Mouse (Mus musculus) forebrain, postnatal 0 days (tissue): Measurements from ENCODE around the gene Rgs16. TPM values are rescaled to one million over a fixed set of nuclear protein-coding genes. Genes with fewer than 3 reads are reported as not detected.
A peak's percentile ranks its signal among the peaks of the same experiment; 100 is the strongest.

Source experiments
- ATAC-seq: fragments of 200-750 bp; cut with Nextera tagmentation; 2 replicates; pipeline ENCODE4 v1.8.0; 2017; ENCODE audit warnings: mild to moderate bottlenecking, moderate library complexity
- DNase-seq: peaks from one replicate; pipeline ENCODE4 v3.0.0-alpha.2; 2015
- H3K27ac ChIP-seq: fragments of 300-500 bp; sonication (generic); 2 replicates; pipeline ENCODE4 v1.5.1; 2014; ENCODE audit warnings: low read depth, mild to moderate bottlenecking, antibody characterized with exemption, low read length, moderate library complexity, mixed read lengths
- H3K27me3 ChIP-seq: fragments of 300-500 bp; sonication (generic); 2 replicates; pipeline ENCODE4 v1.6.1; 2014; ENCODE audit warnings: mild to moderate bottlenecking, low read length, mixed read lengths; ENCODE audit not compliant: insufficient read depth
- H3K36me3 ChIP-seq: fragments of 300-500 bp; sonication (generic); 2 replicates; pipeline ENCODE4 v1.6.1; 2014; ENCODE audit warnings: mild to moderate bottlenecking, moderate library complexity; ENCODE audit not compliant: insufficient read depth
- H3K4me1 ChIP-seq: fragments of 300-500 bp; sonication (generic); 2 replicates; pipeline ENCODE4 v1.6.1; 2014; ENCODE audit warnings: antibody characterized with exemption; ENCODE audit not compliant: insufficient read depth
- H3K4me2 ChIP-seq: fragments of 300-500 bp; sonication (generic); 2 replicates; pipeline ENCODE4 v1.6.1; 2014; ENCODE audit warnings: low read depth, mild to moderate bottlenecking, moderate library complexity
- H3K4me3 ChIP-seq: fragments of 300-500 bp; sonication (generic); 2 replicates; pipeline ENCODE4 v1.5.1; 2014; ENCODE audit warnings: low read depth, low read length, mixed read lengths
- H3K9ac ChIP-seq: fragments of 300-500 bp; sonication (generic); 2 replicates; pipeline ENCODE4 v1.6.1; 2014; ENCODE audit warnings: mild to moderate bottlenecking
- H3K9me3 ChIP-seq: fragments of 300-500 bp; sonication (generic); 2 replicates; pipeline ENCODE4 v1.6.1; 2016; ENCODE audit warnings: low read length
- CTCF ChIP-seq: sonication (generic); IDR thresholded peaks from 2 replicates; pipeline ENCODE4 v1.5.1; 2016; ENCODE audit warnings: antibody characterized with exemption, control low read depth, low read depth
- WGBS: fragments of 180-500 bp; shearing (Covaris S2); extraction: QIAGEN DNeasy Blood & Tissue Kit; methylation state at CpG from one replicate; pipeline ENCODE4 v1.1.7; 2014; 5-methylcytosine and 5-hydroxymethylcytosine counted together
- polyA plus RNA-seq: library from polyadenylated mRNA; unstranded; fragments of >200 nt; fragmentation: Nextera tagmentation; extraction: Ambion mirVana; gene quantifications from 2 replicates; pipeline ENCODE4 v1.2.1, GENCODE M21; 2015
- total RNA-seq: library from RNA; depleted of rRNA; stranded (reverse); fragments of >200 nt; gene quantifications from 2 replicates; pipeline ENCODE4 v1.2.3, GENCODE M21; 2014

Rgs16 gene
- total and polyA plus RNA-seq, 2 experiments from 2014 or later, result 9.6 to 16.7 TPM

GRCm38 (mm10) chr1:153750054-153750453 is 9.9 kb downstream of the Rgs16 start:
- no peak for ATAC-seq

DNA sequence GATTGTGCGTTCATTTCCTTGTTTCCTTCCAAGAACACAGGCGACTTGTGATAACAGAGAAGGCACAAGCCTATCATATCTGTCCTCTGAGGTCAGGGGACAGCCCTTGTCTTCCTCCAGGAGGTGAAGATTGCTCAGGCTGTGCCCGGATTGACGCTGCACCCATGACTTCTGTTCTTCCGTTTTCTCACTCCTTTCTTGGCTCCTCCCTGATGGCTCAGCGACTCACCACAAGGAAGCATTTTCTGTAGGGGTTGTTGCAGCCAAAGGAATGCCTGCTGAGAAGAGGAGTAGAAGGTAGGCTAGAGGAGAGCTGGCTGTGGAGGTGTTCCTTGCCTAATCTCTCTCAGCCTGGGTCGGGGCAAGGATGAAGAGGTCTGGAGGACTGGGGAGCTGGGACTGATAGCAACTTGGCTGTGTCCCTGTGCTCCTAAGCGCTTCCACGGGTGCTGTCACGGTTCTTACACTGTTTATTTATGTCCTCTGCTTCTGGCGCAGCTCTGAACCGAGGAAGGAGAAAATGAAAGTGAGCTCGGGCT is 11.7 kb downstream of the Rgs16 start:
- TF ChIP-seq CTCF, result no peak
- peaks cover 15% of the 10 kb centered on the region for H3K4me1 ChIP-seq
- 0 out of 2 replicates have a peak overlapping the region, but pooled peaks have one; percentile 50 for H3K27ac ChIP-seq
- DNase-seq (no peak), ATAC-seq (no peak)
- peak overlapping the region; percentile 33 for H3K4me2 ChIP-seq
- WGBS, result 49% methylated on average over 13 of the region's 13 CpGs
- H3K4me3 ChIP-seq, result no peak overlapping the region
- H3K9me3 ChIP-seq, result no peaks in the 10 kb centered on the region
- peak overlapping the region; percentile 25; the same call in 1 of the 2 replicates for H3K9ac ChIP-seq
- H3K36me3 ChIP-seq, result no peaks in the 10 kb centered on the region
- H3K27me3 ChIP-seq, result no peaks in the 10 kb centered on the region

More at GRCm38 (mm10) chr1:153750054-153750453, 9.9 kb downstream of the Rgs16 start:
- peaks cover 15% of the 10 kb centered on the region for H3K4me1 ChIP-seq
- no peaks in the 10 kb centered on the region for H3K9me3 ChIP-seq
- TF ChIP-seq CTCF, result no peak
- peak overlapping the region; percentile 88 for H3K27ac ChIP-seq
- H3K4me2 ChIP-seq, result peak overlapping the region; percentile 65
- no peaks in the 10 kb centered on the region for H3K36me3 ChIP-seq
- peak overlapping the region; percentile 76 for H3K9ac ChIP-seq
- H3K4me3 ChIP-seq, result peak overlapping the region; percentile 46
- WGBS, result 27% methylated on average over 6 of the region's 6 CpGs
- DNase-seq, result peak; percentile 58
- no peaks in the 10 kb centered on the region for H3K27me3 ChIP-seq

DNA sequence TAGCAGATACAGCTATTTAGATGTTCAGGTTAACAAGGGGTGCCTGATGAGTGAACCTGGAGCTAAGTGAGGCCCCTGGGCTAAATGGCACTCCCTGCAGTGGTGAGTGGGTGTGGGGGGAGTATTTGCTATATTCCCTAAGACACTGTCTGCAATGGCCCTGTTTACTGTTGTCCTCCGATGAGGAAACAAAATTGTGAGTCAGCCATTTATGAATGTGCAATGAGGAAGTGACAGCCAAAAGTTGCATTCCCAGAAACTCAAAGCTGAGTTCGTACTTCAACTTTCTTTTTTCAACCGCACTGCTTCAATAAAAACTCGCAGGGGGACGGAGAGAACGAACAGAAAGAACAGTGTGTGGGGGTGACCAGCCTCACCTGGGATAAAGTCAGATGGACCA is 12.4 kb downstream of the Rgs16 start:
- WGBS, result 77% methylated on average over 6 of the region's 6 CpGs
- ATAC-seq (no peak), DNase-seq (no peak)
- no peak overlapping the region for H3K27ac ChIP-seq
- H3K9ac ChIP-seq, result 0 out of 2 replicates have a peak overlapping the region, but pooled peaks have one; percentile 18
- H3K27me3 ChIP-seq, result no peaks in the 10 kb centered on the region
- no peak for TF ChIP-seq CTCF
- H3K4me1 ChIP-seq, result peaks cover 15% of the 10 kb centered on the region
- peak overlapping the region; percentile 33; the same call in 1 of the 2 replicates for H3K4me2 ChIP-seq
- no peaks in the 10 kb centered on the region for H3K9me3 ChIP-seq
- H3K36me3 ChIP-seq, result no peaks in the 10 kb centered on the region
- H3K4me3 ChIP-seq, result no peak overlapping the region

- Histone ChIP-seq H3K4me3 (no peak overlapping the region), H3K27me3 (no peaks in the 10 kb centered on the region), H3K4me1 (peaks cover 11% of the 10 kb centered on the region), H3K4me2 (no peak overlapping the region), H3K9me3 (no peaks in the 10 kb centered on the region), H3K27ac (no peak overlapping the region), H3K9ac (no peak overlapping the region), H3K36me3 (peaks cover 6% of the 10 kb centered on the region; the same call in 1 of the 2 replicates)
- no peak for ATAC-seq
- DNase-seq, result no peak
- TF ChIP-seq CTCF, result no peak
- WGBS, result 80% methylated on average over 25 of the region's 25 CpGs
These were observed 13.7 kb downstream of the Rgs16 start for GRCm38 (mm10) chr1:153753725-153754464.

DNA sequence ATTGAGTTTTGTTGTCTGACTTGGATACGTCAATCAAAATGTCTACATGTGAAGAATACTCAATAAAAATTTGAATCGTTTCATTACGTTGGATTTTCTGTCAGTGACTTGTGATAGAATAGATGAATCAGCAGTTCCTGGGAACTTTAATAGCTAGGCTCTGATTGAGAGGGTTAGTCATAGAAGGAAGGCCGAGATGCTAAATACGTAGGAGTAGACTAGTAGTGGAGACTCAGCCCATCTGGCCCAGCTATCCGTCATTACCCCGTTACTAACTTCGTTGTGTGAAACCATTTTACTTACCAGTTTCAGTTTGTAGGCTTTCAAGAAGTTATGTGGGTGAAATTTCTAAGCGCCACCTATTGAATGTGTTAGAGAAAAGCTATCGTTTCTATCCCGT is 24.0 kb downstream of the Rgs16 start:
- Histone ChIP-seq H3K36me3 (peaks cover 18% of the 10 kb centered on the region; the same call in 1 of the 2 replicates), H3K27ac (no peak overlapping the region), H3K4me2 (no peak overlapping the region), H3K9me3 (no peaks in the 10 kb centered on the region), H3K9ac (no peak overlapping the region), H3K4me3 (no peak overlapping the region), H3K4me1 (no peaks in the 10 kb centered on the region), H3K27me3 (no peaks in the 10 kb centered on the region)
- 88% methylated on average over 11 of the region's 11 CpGs for WGBS
- TF ChIP-seq CTCF, result no peak
- no peak for ATAC-seq
- no peak for DNase-seq

GRCm38 (mm10) chr1:153766298-153766697 is 26.1 kb downstream of the Rgs16 start:
- TF ChIP-seq CTCF, result no peak
- no peak for DNase-seq
- Histone ChIP-seq H3K4me3 (no peak overlapping the region), H3K27me3 (no peaks in the 10 kb centered on the region), H3K9ac (no peak overlapping the region), H3K9me3 (no peaks in the 10 kb centered on the region), H3K4me2 (no peak overlapping the region), H3K27ac (no peak overlapping the region), H3K4me1 (no peaks in the 10 kb centered on the region), H3K36me3 (peaks cover 10% of the 10 kb centered on the region; the same call in 1 of the 2 replicates)
- 0 out of 2 replicates have a peak, but pooled peaks have one; percentile 14 for ATAC-seq
- WGBS, result 37% methylated on average over 8 of the region's 8 CpGs

DNA sequence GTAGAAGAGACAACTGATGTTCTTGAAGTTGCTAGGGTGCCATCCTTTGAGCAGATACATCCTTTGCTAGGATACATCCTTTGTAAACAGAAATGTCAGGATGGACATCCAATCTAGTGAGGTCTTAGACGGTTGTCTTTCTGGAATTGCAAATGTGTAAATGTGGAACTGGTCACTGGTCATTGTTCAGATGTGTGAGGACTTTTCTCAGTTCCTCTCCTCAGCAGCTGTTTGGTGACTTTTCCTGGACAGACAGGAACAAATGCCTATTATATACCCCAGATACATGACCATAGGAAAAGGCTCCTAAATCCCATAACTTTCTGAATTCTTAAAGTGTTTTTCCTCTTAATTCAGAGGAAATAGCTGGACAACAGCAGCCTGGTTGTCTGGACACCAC is 27.1 kb downstream of the Rgs16 start:
- no peak overlapping the region for H3K9ac ChIP-seq
- TF ChIP-seq CTCF, result no peak
- H3K27ac ChIP-seq, result no peak overlapping the region
- no peaks in the 10 kb centered on the region for H3K27me3 ChIP-seq
- no peaks in the 10 kb centered on the region for H3K9me3 ChIP-seq
- H3K4me2 ChIP-seq, result no peak overlapping the region
- ATAC-seq (no peak), DNase-seq (no peak)
- H3K4me3 ChIP-seq, result no peak overlapping the region
- WGBS, result 85% methylated on average over 1 of the region's 1 CpGs
- H3K36me3 ChIP-seq, result peaks cover 2% of the 10 kb centered on the region; the same call in 1 of the 2 replicates
- no peaks in the 10 kb centered on the region for H3K4me1 ChIP-seq
